Mouse (Mus musculus) heart, embryonic 14.5 days (tissue): ENCODE data around the gene Arpc5. TPM values are rescaled to one million over a fixed set of nuclear protein-coding genes. Genes with fewer than 3 reads are reported as not detected.

Experiments
- ATAC-seq: fragments of 200-750 bp; cut with Nextera tagmentation; 2 replicates; pipeline ENCODE4 v1.8.0; 2017; ENCODE audit warnings: low read depth, moderate TSS enrichment; ENCODE audit not compliant: insufficient number of reproducible peaks, insufficient read depth, low FRiP score
- H3K27ac ChIP-seq, 2 experiments: fragments of 200-500 bp in 1 of 2; fragments of 300-500 bp in 1 of 2; sonication (generic) in 1 of 2; replicated peaks in 1 of 2; 2 replicates each; pipeline ENCODE4 v1.5.1; 2012 to 2014; ENCODE audit warnings: low read depth in 2 of 2, low read length in 2 of 2, control low read depth in 1 of 2, mild to moderate bottlenecking in 1 of 2, mixed read lengths in 1 of 2; ENCODE audit not compliant: control insufficient read depth in 1 of 2, insufficient read depth in 1 of 2
- H3K27me3 ChIP-seq: fragments of 300-500 bp; sonication (generic); 2 replicates; pipeline ENCODE4 v1.6.1; 2014; ENCODE audit warnings: mild to moderate bottlenecking, low read length, control low read depth; ENCODE audit not compliant: control insufficient read depth, insufficient read depth
- H3K36me3 ChIP-seq: fragments of 300-500 bp; sonication (generic); 2 replicates; pipeline ENCODE4 v1.6.1; 2014; ENCODE audit warnings: mild to moderate bottlenecking, control low read depth, low read length, mixed read lengths; ENCODE audit not compliant: control insufficient read depth, insufficient read depth
- H3K4me1 ChIP-seq, 2 experiments: fragments of 200-500 bp in 1 of 2; fragments of 300-500 bp in 1 of 2; sonication (generic) in 1 of 2; 2 replicates each; pipeline ENCODE4 v1.6.1; 2012 to 2014; ENCODE audit warnings: low read length in 2 of 2, control low read depth in 1 of 2, mixed read lengths in 1 of 2; ENCODE audit not compliant: control insufficient read depth in 2 of 2, insufficient read depth in 2 of 2
- H3K4me2 ChIP-seq: fragments of 300-500 bp; sonication (generic); 2 replicates; pipeline ENCODE4 v1.6.1; 2014; ENCODE audit warnings: mild to moderate bottlenecking, low read length
- H3K4me3 ChIP-seq, 2 experiments: fragments of 200-500 bp in 1 of 2; fragments of 300-500 bp in 1 of 2; sonication (generic) in 1 of 2; 2 replicates each; pipeline ENCODE4 v1.5.1; 2012 to 2014; ENCODE audit warnings: low read length in 2 of 2, mild to moderate bottlenecking in 2 of 2, control low read depth in 1 of 2, low read depth in 1 of 2, moderate library complexity in 1 of 2; ENCODE audit not compliant: control insufficient read depth in 1 of 2, insufficient read depth in 1 of 2
- H3K9ac ChIP-seq: fragments of 300-500 bp; sonication (generic); 2 replicates; pipeline ENCODE4 v1.6.1; 2014; ENCODE audit warnings: mild to moderate bottlenecking, low read length
- H3K9me3 ChIP-seq: fragments of 300-500 bp; sonication (generic); 2 replicates; pipeline ENCODE4 v1.6.1; 2016; ENCODE audit warnings: low read length, control low read depth; ENCODE audit not compliant: control insufficient read depth
- WGBS: fragments of 180-500 bp; shearing (Covaris S2); extraction: QIAGEN DNeasy Blood & Tissue Kit; methylation state at CpG from one replicate; pipeline ENCODE4 v1.1.7; 2014; 5-methylcytosine and 5-hydroxymethylcytosine counted together
- polyA plus RNA-seq: library from polyadenylated mRNA; unstranded; fragments of >200 nt; fragmentation: Nextera tagmentation; extraction: Ambion mirVana; gene quantifications from 2 replicates; pipeline ENCODE4 v1.2.1, GENCODE M21; 2014

Gene Arpc5
- polyA plus RNA-seq, 1 experiment from 2014 or later, result 228 TPM

GRCm38 (mm10) chr1:152793495-152794130 lies 27.3 kb downstream of the Arpc5 start:
- Histone ChIP-seq H3K4me1 (peaks cover 15 to 20% of the 10 kb centered on the region in 2 experiments), H3K27me3 (no peaks in the 10 kb centered on the region), H3K27ac (no peak overlapping the region), H3K4me3 (no peak overlapping the region), H3K4me2 (no peak overlapping the region), H3K9ac (no peak overlapping the region), H3K36me3 (no peaks in the 10 kb centered on the region), H3K9me3 (no peaks in the 10 kb centered on the region)
- 47% methylated on average over 6 of the region's 6 CpGs for WGBS
- ATAC-seq, result no peak

GRCm38 (mm10) chr1:152795688-152796255 lies 29.4 kb downstream of the Arpc5 start:
- Histone ChIP-seq H3K9me3 (no peaks in the 10 kb centered on the region), H3K27me3 (no peaks in the 10 kb centered on the region), H3K9ac (no peak overlapping the region), H3K36me3 (no peaks in the 10 kb centered on the region), H3K4me3 (no peak overlapping the region), H3K27ac (no peak overlapping the region), H3K4me2 (no peak overlapping the region), H3K4me1 (peaks cover 16 to 27% of the 10 kb centered on the region in 2 experiments)
- 52% methylated on average over 8 of the region's 8 CpGs for WGBS
- ATAC-seq, result no peak

GRCm38 (mm10) chr1:152796683-152797263 lies 30.4 kb downstream of the Arpc5 start:
- Histone ChIP-seq H3K27ac (no peak overlapping the region), H3K9ac (no peak overlapping the region), H3K36me3 (no peaks in the 10 kb centered on the region), H3K4me3 (no peak overlapping the region), H3K9me3 (no peaks in the 10 kb centered on the region), H3K4me2 (no peak overlapping the region), H3K4me1 (peaks cover 9 to 19% of the 10 kb centered on the region in 2 experiments; a peak in 3 of 4 replicates), H3K27me3 (no peaks in the 10 kb centered on the region)
- ATAC-seq, result no peak
- WGBS, result 81% methylated on average over 8 of the region's 8 CpGs

GRCm38 (mm10) chr1:152798125-152798524 lies 31.8 kb downstream of the Arpc5 start:
- peak; percentile 42; the same call in 1 of the 2 replicates for ATAC-seq

GRCm38 (mm10) chr1:152799897-152800296 lies 33.6 kb downstream of the Arpc5 start, which contains the start of gene Ncf2:
Gene Ncf2 (plus strand): TSS chr1:152800194.
- Histone ChIP-seq H3K4me1 (peaks cover 6 to 11% of the 10 kb centered on the region in 2 experiments; a peak in 3 of 4 replicates), H3K4me3 (no peak within 1 kb of the TSS), H3K9ac (no peak within 1 kb of the TSS), H3K9me3 (no peaks in the 10 kb centered on the region), H3K27ac (peak within 1 kb of the TSS; percentile 66 to 67), H3K27me3 (no peaks in the 10 kb centered on the region), H3K36me3 (no peaks in the 10 kb centered on the region), H3K4me2 (peak within 1 kb of the TSS; percentile 31; the same call in 1 of the 2 replicates)
- 12% methylated on average over 2 of the region's 2 CpGs for WGBS
- peak; percentile 83 for ATAC-seq

More at GRCm38 (mm10) chr1:152798125-152798524, 31.8 kb downstream of the Arpc5 start:
- no peak overlapping the region for H3K9ac ChIP-seq
- no peaks in the 10 kb centered on the region for H3K27me3 ChIP-seq
- peak overlapping the region in 1 of 2 experiments; percentile 66; a peak in 2 of 4 replicates for H3K27ac ChIP-seq
- H3K9me3 ChIP-seq, result no peaks in the 10 kb centered on the region
- no peak overlapping the region for H3K4me3 ChIP-seq
- H3K36me3 ChIP-seq, result no peaks in the 10 kb centered on the region
- H3K4me2 ChIP-seq, result no peak overlapping the region
- H3K4me1 ChIP-seq, result peaks cover 9 to 16% of the 10 kb centered on the region in 2 experiments; a peak in 3 of 4 replicates
- 60% methylated on average over 9 of the region's 9 CpGs for WGBS

- H3K27ac ChIP-seq, result peak overlapping the region; percentile 30 to 66; a peak in 2 of 4 replicates
- no peak overlapping the region for H3K9ac ChIP-seq
- no peak for ATAC-seq
- peak overlapping the region; percentile 31; the same call in 1 of the 2 replicates for H3K4me2 ChIP-seq
- H3K9me3 ChIP-seq, result no peaks in the 10 kb centered on the region
- H3K4me3 ChIP-seq, result no peak overlapping the region
- 81% methylated on average over 13 of the region's 13 CpGs for WGBS
- no peaks in the 10 kb centered on the region for H3K36me3 ChIP-seq
- no peaks in the 10 kb centered on the region for H3K27me3 ChIP-seq
- H3K4me1 ChIP-seq, result peaks cover 6 to 11% of the 10 kb centered on the region in 2 experiments; a peak in 3 of 4 replicates
Observed at GRCm38 (mm10) chr1:152800633-152801176, 34.4 kb downstream of the Arpc5 start.

GRCm38 (mm10) chr1:152804907-152805306 lies 38.6 kb downstream of the Arpc5 start:
- Histone ChIP-seq H3K4me3 (no peak overlapping the region), H3K4me1 (peaks cover 4 to 6% of the 10 kb centered on the region in 2 experiments; a peak in 2 of 4 replicates), H3K9me3 (no peaks in the 10 kb centered on the region), H3K27ac (no peak overlapping the region), H3K36me3 (no peaks in the 10 kb centered on the region), H3K27me3 (no peaks in the 10 kb centered on the region), H3K9ac (no peak overlapping the region), H3K4me2 (no peak overlapping the region)
- no peak for ATAC-seq
- 68% methylated on average over 6 of the region's 6 CpGs for WGBS
